Comparison of ENCODE assay signal across 8 mouse cellular contexts in the genomic region with DNA sequence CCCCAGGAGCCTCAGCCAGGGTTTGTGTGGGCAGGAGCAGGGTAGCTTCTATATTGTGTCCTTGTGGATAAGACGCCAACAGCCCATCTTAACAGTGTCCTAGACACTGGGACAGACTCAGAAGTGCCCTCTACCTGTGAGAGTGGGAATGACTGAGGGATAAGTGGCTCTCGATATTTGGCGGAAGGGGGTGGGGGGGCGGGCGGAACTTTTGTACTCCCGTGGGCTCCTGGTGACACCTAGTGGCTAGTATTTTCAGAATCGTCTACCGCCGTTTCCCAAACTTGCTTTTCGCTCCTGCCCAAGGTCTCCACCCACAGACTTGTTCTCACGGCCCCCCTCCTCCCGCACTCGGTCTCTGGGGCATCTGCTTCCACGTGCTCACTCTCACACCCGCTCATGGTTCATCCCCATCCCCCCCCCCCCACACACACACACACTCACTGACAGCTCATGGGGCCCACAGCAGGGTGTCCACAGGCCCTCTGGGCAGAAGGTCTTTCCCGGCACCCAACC. TPM values are rescaled to one million over a fixed set of nuclear protein-coding genes. Genes with fewer than 3 reads are reported as not detected.
DNase-seq lines count a peak whose midpoint lies in the region; ATAC-seq and TF ChIP-seq lines count a peak whose summit lies in the region.

No protein-coding gene starts in this region.

- no peak overlapping the region for H3K9ac ChIP-seq in forebrain, postnatal 0 days
- H3K9ac ChIP-seq in lung, embryonic 14.5 days: no peak overlapping the region

- peak; percentile 85 for DNase-seq in Muller cell, postnatal 12 days (ENCODE audit: inconsistent ontology term)
- DNase-seq in cerebellum, adult 18-20 months: peak; percentile 79 to 81
- peak; percentile 91 for DNase-seq in forebrain, postnatal 0 days
- peak; percentile 36 to 88 for DNase-seq in layer of hippocampus, adult 18-20 months (ENCODE audit: low spot score in 2 of 2)
- peak; percentile 97 for DNase-seq in lung, embryonic 14.5 days
- peak; percentile 54 for DNase-seq in ovary, adult 18-20 months (ENCODE audit: low spot score)
- DNase-seq in urinary bladder, postnatal 25 days (ENCODE audit: low spot score): peak; percentile 74

- peaks cover 3% of the 10 kb centered on the region; the same call in 1 of the 2 replicates for H3K27me3 ChIP-seq in forebrain, postnatal 0 days (ENCODE audit: insufficient read depth, low read length)
- no peaks in the 10 kb centered on the region for H3K27me3 ChIP-seq in lung, embryonic 14.5 days (ENCODE audit: insufficient read depth, low read length)

- no peak overlapping the region for H3K27ac ChIP-seq in forebrain, postnatal 0 days (ENCODE audit: low read depth, low read length)
- H3K27ac ChIP-seq in lung, embryonic 14.5 days (ENCODE audit: low read depth): no peak overlapping the region

- peak; percentile 84 for TF ChIP-seq CTCF in forebrain, postnatal 0 days (IDR thresholded peaks at IDR 0.05; ENCODE audit: low read depth)
- peak; percentile 92 for TF ChIP-seq CTCF in lung, embryonic 14.5 days (IDR thresholded peaks at IDR 0.05; ENCODE audit: low read depth)

- WGBS in forebrain, postnatal 0 days: 2% methylated on average over 16 of the region's 16 CpGs
- 5% methylated on average over 16 of the region's 16 CpGs for WGBS in lung, embryonic 14.5 days

- H3K9me3 ChIP-seq in forebrain, postnatal 0 days (ENCODE audit: low read length): no peaks in the 10 kb centered on the region
- H3K9me3 ChIP-seq in lung, embryonic 14.5 days (ENCODE audit: low read depth, low read length): no peaks in the 10 kb centered on the region

- no peak overlapping the region for H3K4me3 ChIP-seq in forebrain, postnatal 0 days (ENCODE audit: low read depth, low read length)
- H3K4me3 ChIP-seq in lung, embryonic 14.5 days (ENCODE audit: low read depth, low read length): no peak overlapping the region

- no peaks in the 10 kb centered on the region for H3K36me3 ChIP-seq in forebrain, postnatal 0 days (ENCODE audit: insufficient read depth)
- no peaks in the 10 kb centered on the region for H3K36me3 ChIP-seq in lung, embryonic 14.5 days (ENCODE audit: insufficient read depth)

- no peak overlapping the region for H3K4me2 ChIP-seq in forebrain, postnatal 0 days (ENCODE audit: low read depth)
- H3K4me2 ChIP-seq in lung, embryonic 14.5 days: peak overlapping the region; percentile 43; the same call in 1 of the 2 replicates

- ATAC-seq in forebrain, postnatal 0 days: peak; percentile 84
- ATAC-seq in hematopoietic stem cell, adult 5-6 weeks (replicated peaks in 1 of 2; ENCODE audit: insufficient read depth in 1 of 2, low FRiP score in 2 of 2, low TSS enrichment in 1 of 2, low read depth in 1 of 2, poor library complexity in 2 of 2, severe bottlenecking in 2 of 2): peak; percentile 51 to 61
- ATAC-seq in lung, embryonic 14.5 days (ENCODE audit: insufficient read depth): peak; percentile 82

- H3K4me1 ChIP-seq in forebrain, postnatal 0 days (ENCODE audit: insufficient read depth): no peaks in the 10 kb centered on the region
- H3K4me1 ChIP-seq in lung, embryonic 14.5 days (ENCODE audit: insufficient read depth): no peaks in the 10 kb centered on the region

RNA-seq across cellular contexts. Expression of a gene that starts 14.3 kb away (rescaled TPM):
- total RNA-seq in forebrain, postnatal 0 days (2014; rRNA removed): 12.3 and 12.7 TPM in 2 replicates
- 8.0 and 15.2 TPM in 2 replicates for polyA plus RNA-seq in forebrain, postnatal 0 days (2015; fragmentation: Nextera tagmentation; extraction: Ambion mirVana)
- not detected in 2 replicates for total RNA-seq in hematopoietic stem cell, adult 5-6 weeks (2017)
- 10 to 100 TPM; 39.2 to 44.8 TPM for total RNA-seq in layer of hippocampus, adult 18-20 months (2021)
- 1.4 and 1.8 TPM in 2 replicates for polyA plus RNA-seq in lung, embryonic 14.5 days (2014; fragmentation: Nextera tagmentation; extraction: Ambion mirVana)

RNA-seq across cellular contexts. Expression of a gene that starts 43.4 kb away (rescaled TPM):
- total RNA-seq in forebrain, postnatal 0 days (2014; rRNA removed): 109 and 122 TPM in 2 replicates
- polyA plus RNA-seq in forebrain, postnatal 0 days (2015; fragmentation: Nextera tagmentation; extraction: Ambion mirVana): 20.9 and 22.1 TPM in 2 replicates
- not detected in 2 replicates for total RNA-seq in hematopoietic stem cell, adult 5-6 weeks (2017)
- total RNA-seq in layer of hippocampus, adult 18-20 months (2021): 10 to 100 TPM; 75.2 to 77.5 TPM
- polyA plus RNA-seq in lung, embryonic 14.5 days (2014; fragmentation: Nextera tagmentation; extraction: Ambion mirVana): 8.2 and 11.2 TPM in 2 replicates

RNA-seq across cellular contexts. Expression of a gene that starts 52.8 kb away (rescaled TPM):
- total RNA-seq in forebrain, postnatal 0 days (2014; rRNA removed): 3.6 and 5.0 TPM in 2 replicates
- 0.80 and 0.93 TPM in 2 replicates for polyA plus RNA-seq in forebrain, postnatal 0 days (2015; fragmentation: Nextera tagmentation; extraction: Ambion mirVana)
- 8.7 and 10.9 TPM in 2 replicates for total RNA-seq in hematopoietic stem cell, adult 5-6 weeks (2017)
- total RNA-seq in layer of hippocampus, adult 18-20 months (2021): 10 to 100 TPM; 21.4 to 22.4 TPM
- 5.1 and 6.0 TPM in 2 replicates for polyA plus RNA-seq in lung, embryonic 14.5 days (2014; fragmentation: Nextera tagmentation; extraction: Ambion mirVana)

Comparison
In these comparisons a context has a peak if more than half of its experiments do, and no peak if none do; other contexts are left out.
1. RNA of a gene that starts 14.3 kb away (total RNA-seq): 39.2 to 44.8 TPM in layer of hippocampus, adult 18-20 months and 12.3 to 12.7 TPM in forebrain, postnatal 0 days; not detected in hematopoietic stem cell, adult 5-6 weeks; every median in the first group is over 10 times any median in the second.
2. RNA of a gene that starts 43.4 kb away (total RNA-seq): 109 to 122 TPM in forebrain, postnatal 0 days and 75.2 to 77.5 TPM in layer of hippocampus, adult 18-20 months; not detected in hematopoietic stem cell, adult 5-6 weeks; every median in the first group is over 10 times any median in the second.
3. Peak in every context shown above with its lines, with median percentiles within 50 percentile points of each other: DNase-seq and ATAC-seq.